Mouse (Mus musculus): ENCODE measurements around the gene Gpkow. TPM values are rescaled to one million over a fixed set of nuclear protein-coding genes. Genes with fewer than 3 reads are reported as not detected.

Gene Gpkow
- 28.0 and 29.5 TPM in 2 replicates for polyA plus RNA-seq (2015; fragmentation: Nextera tagmentation; extraction: Ambion mirVana)

- Histone ChIP-seq H3K27ac (ENCODE audit: low read length) (0 out of 2 replicates have a peak within 1 kb of the TSS, but pooled peaks have one; percentile 12), H3K27me3 (replicated peaks; ENCODE audit: control insufficient read depth, insufficient read depth, low read length) (no peaks in the 10 kb centered on the region), H3K9ac (ENCODE audit: low read depth, low read length) (peak within 1 kb of the TSS; percentile 71), H3K9me3 (ENCODE audit: control insufficient read depth, low read length) (no peaks in the 10 kb centered on the region), H3K4me3 (ENCODE audit: low read length) (peak within 1 kb of the TSS; percentile 62), H3K36me3 (ENCODE audit: control insufficient read depth, insufficient read depth, low read length) (no peaks in the 10 kb centered on the region), H3K4me2 (ENCODE audit: low read depth, low read length) (peak within 1 kb of the TSS; percentile 53), H3K4me1 (ENCODE audit: control insufficient read depth, insufficient read depth, low read length) (no peaks in the 10 kb centered on the region; the same call in 1 of the 2 replicates)
- 11% methylated on average over 33 of the region's 33 CpGs for WGBS
- ATAC-seq: peak; percentile 97
These were observed at the start of gene Gpkow for GRCm38 (mm10) chrX:7696954-7697381. Gene Gpkow, plus strand, starts transcription at chrX:7697131.

- H3K36me3 ChIP-seq (ENCODE audit: control insufficient read depth, insufficient read depth, low read length): no peaks in the 10 kb centered on the region
- WGBS: 19% methylated on average over 25 of the region's 25 CpGs
- H3K4me2 ChIP-seq (ENCODE audit: low read depth, low read length): peak overlapping the region; percentile 54
- peak overlapping the region; percentile 79 for H3K9ac ChIP-seq (ENCODE audit: low read depth, low read length)
- no peaks in the 10 kb centered on the region for H3K27me3 ChIP-seq (replicated peaks; ENCODE audit: control insufficient read depth, insufficient read depth, low read length)
- no peaks in the 10 kb centered on the region for H3K9me3 ChIP-seq (ENCODE audit: control insufficient read depth, low read length)
- no peaks in the 10 kb centered on the region for H3K4me1 ChIP-seq (ENCODE audit: control insufficient read depth, insufficient read depth, low read length)
- ATAC-seq: peak; percentile 98
- peak overlapping the region; percentile 74 for H3K27ac ChIP-seq (ENCODE audit: low read length)
- peak overlapping the region; percentile 56 for H3K4me3 ChIP-seq (ENCODE audit: low read length)
These were observed 48.1 kb upstream of the Gpkow start for GRCm38 (mm10) chrX:7648671-7649304.

GRCm38 (mm10) chrX:7657221-7657639, 39.7 kb upstream of the Gpkow start, which contains the start of gene Prickle3:
Gene Prickle3, plus strand, starts transcription at chrX:7657260.
- Histone ChIP-seq H3K9me3 (ENCODE audit: control insufficient read depth, low read length) (no peaks in the 10 kb centered on the region), H3K36me3 (ENCODE audit: control insufficient read depth, insufficient read depth, low read length) (no peaks in the 10 kb centered on the region), H3K9ac (ENCODE audit: low read depth, low read length) (peak within 1 kb of the TSS; percentile 73), H3K27ac (ENCODE audit: low read length) (peak within 1 kb of the TSS; percentile 78), H3K4me3 (ENCODE audit: low read length) (peak within 1 kb of the TSS; percentile 60), H3K4me2 (ENCODE audit: low read depth, low read length) (peak within 1 kb of the TSS; percentile 47), H3K4me1 (ENCODE audit: control insufficient read depth, insufficient read depth, low read length) (peaks cover 2% of the 10 kb centered on the region; the same call in 1 of the 2 replicates), H3K27me3 (replicated peaks; ENCODE audit: control insufficient read depth, insufficient read depth, low read length) (no peaks in the 10 kb centered on the region)
- WGBS: 15% methylated on average over 26 of the region's 26 CpGs
- peak; percentile 62 for ATAC-seq

GRCm38 (mm10) chrX:7658031-7658784, 38.7 kb upstream of the Gpkow start:
- ATAC-seq: peak; percentile 88
- Histone ChIP-seq H3K4me1 (ENCODE audit: control insufficient read depth, insufficient read depth, low read length) (peaks cover 2% of the 10 kb centered on the region; the same call in 1 of the 2 replicates), H3K27me3 (replicated peaks; ENCODE audit: control insufficient read depth, insufficient read depth, low read length) (no peaks in the 10 kb centered on the region), H3K9ac (ENCODE audit: low read depth, low read length) (peak overlapping the region; percentile 62), H3K27ac (ENCODE audit: low read length) (peak overlapping the region; percentile 78), H3K4me3 (ENCODE audit: low read length) (peak overlapping the region; percentile 60), H3K4me2 (ENCODE audit: low read depth, low read length) (peak overlapping the region; percentile 47), H3K36me3 (ENCODE audit: control insufficient read depth, insufficient read depth, low read length) (no peaks in the 10 kb centered on the region), H3K9me3 (ENCODE audit: control insufficient read depth, low read length) (no peaks in the 10 kb centered on the region)
- 15% methylated on average over 15 of the region's 15 CpGs for WGBS

- WGBS: 39% methylated on average over 11 of the region's 11 CpGs
- H3K27me3 ChIP-seq (replicated peaks; ENCODE audit: control insufficient read depth, insufficient read depth, low read length): no peaks in the 10 kb centered on the region
- peak overlapping the region; percentile 10; the same call in 1 of the 2 replicates for H3K9ac ChIP-seq (ENCODE audit: low read depth, low read length)
These were observed 37.9 kb upstream of the Gpkow start for GRCm38 (mm10) chrX:7658785-7659589.

GRCm38 (mm10) chrX:7661086-7661485, 35.8 kb upstream of the Gpkow start:
- WGBS: 85% methylated on average over 4 of the region's 4 CpGs

More at GRCm38 (mm10) chrX:7658785-7659589, 37.9 kb upstream of the Gpkow start:
- peak overlapping the region; percentile 78 for H3K27ac ChIP-seq (ENCODE audit: low read length)
- peak; percentile 56 for ATAC-seq
- peak overlapping the region; percentile 60 for H3K4me3 ChIP-seq (ENCODE audit: low read length)
- H3K36me3 ChIP-seq (ENCODE audit: control insufficient read depth, insufficient read depth, low read length): no peaks in the 10 kb centered on the region
- H3K4me2 ChIP-seq (ENCODE audit: low read depth, low read length): peak overlapping the region; percentile 47
- H3K4me1 ChIP-seq (ENCODE audit: control insufficient read depth, insufficient read depth, low read length): peaks cover 2% of the 10 kb centered on the region; the same call in 1 of the 2 replicates
- no peaks in the 10 kb centered on the region for H3K9me3 ChIP-seq (ENCODE audit: control insufficient read depth, low read length)

GRCm38 (mm10) chrX:7662936-7663335, 34.0 kb upstream of the Gpkow start:
- Histone ChIP-seq H3K4me2 (ENCODE audit: low read depth, low read length) (no peak overlapping the region), H3K27me3 (replicated peaks; ENCODE audit: control insufficient read depth, insufficient read depth, low read length) (no peaks in the 10 kb centered on the region), H3K27ac (ENCODE audit: low read length) (no peak overlapping the region), H3K4me1 (ENCODE audit: control insufficient read depth, insufficient read depth, low read length) (peaks cover 2% of the 10 kb centered on the region; the same call in 1 of the 2 replicates), H3K36me3 (ENCODE audit: control insufficient read depth, insufficient read depth, low read length) (no peaks in the 10 kb centered on the region), H3K4me3 (ENCODE audit: low read length) (no peak overlapping the region), H3K9ac (ENCODE audit: low read depth, low read length) (no peak overlapping the region), H3K9me3 (ENCODE audit: control insufficient read depth, low read length) (no peaks in the 10 kb centered on the region)
- 86% methylated on average over 3 of the region's 3 CpGs for WGBS
- no peak for ATAC-seq

More at GRCm38 (mm10) chrX:7661086-7661485, 35.8 kb upstream of the Gpkow start:
- Histone ChIP-seq H3K4me2 (ENCODE audit: low read depth, low read length) (no peak overlapping the region), H3K36me3 (ENCODE audit: control insufficient read depth, insufficient read depth, low read length) (no peaks in the 10 kb centered on the region), H3K27ac (ENCODE audit: low read length) (no peak overlapping the region), H3K4me3 (ENCODE audit: low read length) (no peak overlapping the region), H3K9me3 (ENCODE audit: control insufficient read depth, low read length) (no peaks in the 10 kb centered on the region), H3K27me3 (replicated peaks; ENCODE audit: control insufficient read depth, insufficient read depth, low read length) (no peaks in the 10 kb centered on the region), H3K4me1 (ENCODE audit: control insufficient read depth, insufficient read depth, low read length) (peaks cover 2% of the 10 kb centered on the region; the same call in 1 of the 2 replicates), H3K9ac (ENCODE audit: low read depth, low read length) (no peak overlapping the region)
- no peak for ATAC-seq

GRCm38 (mm10) chrX:7664791-7665190, 32.1 kb upstream of the Gpkow start:
- Histone ChIP-seq H3K27me3 (replicated peaks; ENCODE audit: control insufficient read depth, insufficient read depth, low read length) (no peaks in the 10 kb centered on the region), H3K9ac (ENCODE audit: low read depth, low read length) (no peak overlapping the region), H3K4me2 (ENCODE audit: low read depth, low read length) (no peak overlapping the region), H3K36me3 (ENCODE audit: control insufficient read depth, insufficient read depth, low read length) (no peaks in the 10 kb centered on the region), H3K27ac (ENCODE audit: low read length) (no peak overlapping the region), H3K4me1 (ENCODE audit: control insufficient read depth, insufficient read depth, low read length) (no peaks in the 10 kb centered on the region), H3K4me3 (ENCODE audit: low read length) (no peak overlapping the region), H3K9me3 (ENCODE audit: control insufficient read depth, low read length) (no peaks in the 10 kb centered on the region)
- no peak for ATAC-seq
- WGBS: 86% methylated on average over 11 of the region's 11 CpGs
